Mouse (Mus musculus) MEL (cell line): ENCODE measurements at regions not wholly inside any gene's neighbourhood (a gene's known extent, or its start where the extent isn't known, plus 50 kb on each side); places are given as distances from the start of the nearest gene placed in this dataset.
A peak's percentile ranks its signal among the peaks of the same experiment; 100 is the strongest.

Source experiments
- DNase-seq: peaks from one replicate; pipeline ENCODE4 v3.0.0; 2011; ENCODE audit warnings: low read depth, low spot score
- H3K27ac ChIP-seq: 2 replicates; pipeline ENCODE4 v1.5.1; 2012; ENCODE audit warnings: low read depth, mild to moderate bottlenecking, control low read depth, low read length, moderate library complexity; ENCODE audit not compliant: control insufficient read depth
- H3K27me3 ChIP-seq, 2 experiments: fragments of 150-350 bp in 1 of 2; sonication (generic) in 1 of 2; 2 replicates each; pipeline ENCODE4 v1.6.1; 2012; ENCODE audit warnings: low read length in 2 of 2, mild to moderate bottlenecking in 2 of 2, improper control_type of control experiment in 1 of 2, moderate library complexity in 1 of 2; ENCODE audit not compliant: insufficient read depth in 2 of 2, control insufficient read depth in 1 of 2
- H3K36me3 ChIP-seq, 2 experiments: 2 replicates each; pipeline ENCODE4 v1.6.1; 2012 to 2014; ENCODE audit warnings: low read length in 2 of 2, improper control_type of control experiment in 1 of 2, inconsistent platforms in 1 of 2, mild to moderate bottlenecking in 1 of 2; ENCODE audit not compliant: insufficient read depth in 2 of 2, control insufficient read depth in 1 of 2
- H3K4me1 ChIP-seq, 2 experiments: fragments of 150-350 bp in 1 of 2; sonication (generic) in 1 of 2; 2 replicates each; pipeline ENCODE4 v1.6.1; 2012; ENCODE audit warnings: low read length in 2 of 2, improper control_type of control experiment in 1 of 2, mild to moderate bottlenecking in 1 of 2; ENCODE audit not compliant: insufficient read depth in 2 of 2, control insufficient read depth in 1 of 2
- H3K4me3 ChIP-seq, 2 experiments: fragments of 150-350 bp in 1 of 2; sonication (generic) in 1 of 2; 2 replicates each; pipeline ENCODE4 v1.5.1; 2012; ENCODE audit warnings: low read depth in 2 of 2, low read length in 2 of 2, mild to moderate bottlenecking in 2 of 2, moderate library complexity in 2 of 2, control low read depth in 1 of 2, improper control_type of control experiment in 1 of 2; ENCODE audit not compliant: control insufficient read depth in 1 of 2, insufficient read depth in 1 of 2
- H3K79me2 ChIP-seq: 2 replicates; pipeline ENCODE4 v1.6.1; 2012; ENCODE audit warnings: mild to moderate bottlenecking, low read length, moderate library complexity; ENCODE audit not compliant: control insufficient read depth, poor library complexity, insufficient read depth
- H3K9ac ChIP-seq: 2 replicates; pipeline ENCODE4 v1.6.1; 2012; ENCODE audit warnings: low read depth, mild to moderate bottlenecking, control low read depth, low read length, moderate library complexity; ENCODE audit not compliant: control insufficient read depth, poor library complexity, severe bottlenecking
- H3K9me3 ChIP-seq: fragments of 150-350 bp; sonication (generic); replicated peaks from 2 replicates; pipeline ENCODE4 v1.6.1; 2012; ENCODE audit warnings: mild to moderate bottlenecking, low read length, improper control_type of control experiment, moderate library complexity; ENCODE audit not compliant: insufficient read depth
- CHD2 ChIP-seq: IDR thresholded peaks from 2 replicates; pipeline ENCODE4 v1.6.1; 2011; ENCODE audit warnings: low read length, improper control_type of control experiment
- CTCF ChIP-seq, 3 experiments: IDR thresholded peaks in 2 of 3; conservative IDR thresholded peaks in 1 of 3; 2 replicates each; pipeline ENCODE4 v1.5.1; 2011 to 2012; ENCODE audit warnings: low read length in 3 of 3, low read depth in 2 of 3, mild to moderate bottlenecking in 2 of 3, improper control_type of control experiment in 1 of 3, inconsistent platforms in 1 of 3, mixed read lengths in 1 of 3, moderate library complexity in 1 of 3; ENCODE audit not compliant: control insufficient read depth in 1 of 3, insufficient read depth in 1 of 3, poor library complexity in 1 of 3, severe bottlenecking in 1 of 3
- ELF1 ChIP-seq: IDR thresholded peaks from 2 replicates; pipeline ENCODE4 v1.6.1; 2014; ENCODE audit warnings: low read depth, mild to moderate bottlenecking, inconsistent platforms, low read length, improper control_type of control experiment, moderate library complexity
- EP300 ChIP-seq, 2 experiments: IDR thresholded peaks; 2 replicates each; pipeline ENCODE4 v1.6.1; 2011; ENCODE audit warnings: improper control_type of control experiment in 2 of 2, low read length in 2 of 2, low read depth in 1 of 2, mild to moderate bottlenecking in 1 of 2
- KAT2A ChIP-seq: conservative IDR thresholded peaks from 2 replicates; pipeline ENCODE4 v1.6.1; 2012; ENCODE audit warnings: low read depth, low read length, improper control_type of control experiment, inconsistent platforms
- MAX ChIP-seq: IDR thresholded peaks from 2 replicates; pipeline ENCODE4 v1.6.1; 2011; ENCODE audit warnings: low read length, improper control_type of control experiment
- MYB ChIP-seq: IDR thresholded peaks from 2 replicates; pipeline ENCODE4 v1.6.1; 2011; ENCODE audit warnings: mild to moderate bottlenecking, low read depth, low read length, improper control_type of control experiment
- NELFE ChIP-seq: IDR thresholded peaks from 2 replicates; pipeline ENCODE4 v1.6.1; 2011; ENCODE audit warnings: low read depth, low read length, improper control_type of control experiment
- NRF1 ChIP-seq: IDR thresholded peaks from 2 replicates; pipeline ENCODE4 v1.6.1; 2014; ENCODE audit warnings: low read depth, mild to moderate bottlenecking, inconsistent platforms, low read length, improper control_type of control experiment, moderate library complexity; ENCODE audit not compliant: poor library complexity, insufficient read depth, severe bottlenecking
- POLR2AphosphoS2 ChIP-seq: IDR thresholded peaks from 2 replicates; pipeline ENCODE4 v1.6.1; 2011; ENCODE audit warnings: low read length, improper control_type of control experiment
- RAD21 ChIP-seq: IDR thresholded peaks from 2 replicates; pipeline ENCODE4 v1.6.1; 2011; ENCODE audit warnings: mild to moderate bottlenecking, low read depth, low read length, improper control_type of control experiment
- SMC3 ChIP-seq: IDR thresholded peaks from 2 replicates; pipeline ENCODE4 v1.6.1; 2011; ENCODE audit warnings: low read depth, low read length, improper control_type of control experiment
- UBTF ChIP-seq: IDR thresholded peaks from 2 replicates; pipeline ENCODE4 v1.6.1; 2012; ENCODE audit warnings: low read depth, mild to moderate bottlenecking, inconsistent platforms, low read length, improper control_type of control experiment, moderate library complexity, borderline replicate concordance; ENCODE audit not compliant: insufficient read depth
- ZC3H11A ChIP-seq: IDR thresholded peaks from 2 replicates; pipeline ENCODE4 v1.6.1; 2012; ENCODE audit warnings: low read depth, mild to moderate bottlenecking, inconsistent platforms, low read length, improper control_type of control experiment
- ZKSCAN1 ChIP-seq: IDR thresholded peaks from 2 replicates; pipeline ENCODE4 v1.6.1; 2012; ENCODE audit warnings: low read depth, mild to moderate bottlenecking, inconsistent platforms, low read length, improper control_type of control experiment, moderate library complexity
- ZNF384 ChIP-seq: IDR thresholded peaks from 2 replicates; pipeline ENCODE4 v1.6.1; 2012; ENCODE audit warnings: low read depth, mild to moderate bottlenecking, inconsistent platforms, low read length, improper control_type of control experiment

GRCm38 (mm10) chrX:7474831-7475230 lies 98.6 kb upstream of the Foxp3 start:
- H3K79me2 ChIP-seq = no peaks in the 10 kb centered on the region
- no peaks in the 10 kb centered on the region for H3K9me3 ChIP-seq
- no peak for TF ChIP-seq ZC3H11A
- no peak for TF ChIP-seq CHD2
- no peak for TF ChIP-seq MAX
- TF ChIP-seq ZNF384 = no peak
- TF ChIP-seq EP300 (IDR thresholded peaks at IDR 0.05; ENCODE audit: low read depth in 1 of 2, low read length in 2 of 2) = no peak
- no peaks in the 10 kb centered on the region for H3K36me3 ChIP-seq
- H3K4me3 ChIP-seq = no peak overlapping the region
- no peak for DNase-seq
- no peaks in the 10 kb centered on the region for H3K27me3 ChIP-seq
- H3K4me1 ChIP-seq = no peaks in the 10 kb centered on the region
- no peak overlapping the region for H3K9ac ChIP-seq
- no peak overlapping the region for H3K27ac ChIP-seq

GRCm38 (mm10) chrX:7473814-7474213 lies 98.2 kb upstream of the Usp27x start:
- Histone ChIP-seq H3K9me3 (no peaks in the 10 kb centered on the region), H3K9ac (no peak overlapping the region), H3K4me1 (no peaks in the 10 kb centered on the region), H3K4me3 (no peak overlapping the region), H3K27me3 (no peaks in the 10 kb centered on the region), H3K27ac (no peak overlapping the region), H3K36me3 (no peaks in the 10 kb centered on the region), H3K79me2 (no peaks in the 10 kb centered on the region)
- peak; percentile 70 for DNase-seq
- TF ChIP-seq CHD2 = no peak
- TF ChIP-seq NRF1 = no peak
- no peak for TF ChIP-seq UBTF
- no peak for TF ChIP-seq KAT2A
- peak; percentile 90 for TF ChIP-seq RAD21
- peak; percentile 86 for TF ChIP-seq ZC3H11A
- no peak for TF ChIP-seq ELF1
- TF ChIP-seq SMC3 = peak; percentile 87
- TF ChIP-seq CTCF (IDR thresholded peaks at IDR 0.05 in 2 of 3, conservative IDR thresholded peaks at IDR 0.05 in 1 of 3; ENCODE audit: control insufficient read depth in 1 of 3, insufficient read depth in 1 of 3, low read depth in 2 of 3, low read length in 3 of 3, poor library complexity in 1 of 3, severe bottlenecking in 1 of 3) = peak; percentile 64 to 82 (median 74)
- no peak for TF ChIP-seq POLR2AphosphoS2

GRCm38 (mm10) chrX:7469801-7470200 lies 94.2 kb upstream of the Usp27x start:
- DNase-seq = no peak
- Histone ChIP-seq H3K27me3 (peaks cover 0 to 4% of the 10 kb centered on the region in 2 experiments; a peak in 3 of 4 replicates), H3K27ac (no peak overlapping the region), H3K9ac (no peak overlapping the region), H3K79me2 (no peaks in the 10 kb centered on the region), H3K9me3 (no peaks in the 10 kb centered on the region), H3K4me1 (no peaks in the 10 kb centered on the region), H3K4me3 (no peak overlapping the region), H3K36me3 (no peaks in the 10 kb centered on the region)
- TF ChIP-seq ZNF384 = no peak
- TF ChIP-seq ZKSCAN1 = no peak
- TF ChIP-seq ZC3H11A = no peak
- TF ChIP-seq MYB = no peak
- no peak for TF ChIP-seq NELFE
